Mouse (Mus musculus): ENCODE data around the gene Cdyl. TPM values are rescaled to one million over a fixed set of nuclear protein-coding genes. Genes with fewer than 3 reads are reported as not detected.

Gene Cdyl
- 15.0 and 16.8 TPM in 2 replicates for polyA plus RNA-seq (2014; fragmentation: Nextera tagmentation; extraction: Ambion mirVana)

- no peak within 1 kb of the TSS for H3K27ac ChIP-seq (ENCODE audit: low read depth, low read length)
- no peak within 1 kb of the TSS for H3K9ac ChIP-seq (ENCODE audit: low read length)
- H3K36me3 ChIP-seq (ENCODE audit: control insufficient read depth, insufficient read depth, low read length): no peaks in the 10 kb centered on the region
- H3K4me2 ChIP-seq (ENCODE audit: low read depth, low read length, severe bottlenecking): no peak within 1 kb of the TSS
- WGBS: 78% methylated on average over 4 of the region's 4 CpGs
- no peaks in the 10 kb centered on the region for H3K9me3 ChIP-seq (ENCODE audit: control insufficient read depth, low read length)
- no peak within 1 kb of the TSS for H3K4me3 ChIP-seq (ENCODE audit: low read depth, low read length)
- no peaks in the 10 kb centered on the region for H3K27me3 ChIP-seq (ENCODE audit: control insufficient read depth, insufficient read depth, low read length)
- H3K4me1 ChIP-seq (replicated peaks; ENCODE audit: control insufficient read depth, insufficient read depth, low read length): no peaks in the 10 kb centered on the region
- DNase-seq (ENCODE audit: low spot score) (no peak), ATAC-seq (replicated peaks; ENCODE audit: low FRiP score) (no peak)
Measured at GRCm38 (mm10) chr13:35659406-35659985, at the start of gene Cdyl. TSS of gene Cdyl (plus strand) at chr13:35659833.

DNA sequence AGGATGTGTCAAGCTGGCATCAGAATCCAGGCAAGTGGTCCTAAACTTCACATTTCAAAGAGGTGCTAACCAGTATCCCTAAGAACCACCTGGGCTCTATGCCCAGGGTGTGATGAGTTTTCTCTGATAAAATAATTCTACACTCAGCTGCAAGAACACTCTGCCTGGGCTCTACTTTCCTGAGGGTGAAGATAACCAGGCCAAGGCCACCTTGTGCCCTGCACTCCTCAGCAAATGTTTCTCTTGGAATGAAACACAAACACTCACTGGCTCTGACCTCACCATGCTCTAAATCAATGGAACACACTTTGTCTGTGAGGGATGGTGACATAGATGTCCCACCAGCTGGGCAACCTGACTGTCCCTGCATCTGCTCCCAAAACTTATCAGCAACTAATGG, 48.9 kb upstream of the Cdyl start:
- no peak for DNase-seq (ENCODE audit: low spot score)
- Histone ChIP-seq H3K36me3 (ENCODE audit: control insufficient read depth, insufficient read depth, low read length) (no peaks in the 10 kb centered on the region), H3K9ac (ENCODE audit: low read length) (no peak overlapping the region), H3K4me2 (ENCODE audit: low read depth, low read length, severe bottlenecking) (no peak overlapping the region), H3K4me1 (replicated peaks; ENCODE audit: control insufficient read depth, insufficient read depth, low read length) (no peaks in the 10 kb centered on the region), H3K27me3 (ENCODE audit: control insufficient read depth, insufficient read depth, low read length) (no peaks in the 10 kb centered on the region), H3K9me3 (ENCODE audit: control insufficient read depth, low read length) (no peaks in the 10 kb centered on the region), H3K27ac (ENCODE audit: low read depth, low read length) (no peak overlapping the region), H3K4me3 (ENCODE audit: low read depth, low read length) (no peak overlapping the region)
- no peak for ATAC-seq (replicated peaks; ENCODE audit: low FRiP score)

DNA sequence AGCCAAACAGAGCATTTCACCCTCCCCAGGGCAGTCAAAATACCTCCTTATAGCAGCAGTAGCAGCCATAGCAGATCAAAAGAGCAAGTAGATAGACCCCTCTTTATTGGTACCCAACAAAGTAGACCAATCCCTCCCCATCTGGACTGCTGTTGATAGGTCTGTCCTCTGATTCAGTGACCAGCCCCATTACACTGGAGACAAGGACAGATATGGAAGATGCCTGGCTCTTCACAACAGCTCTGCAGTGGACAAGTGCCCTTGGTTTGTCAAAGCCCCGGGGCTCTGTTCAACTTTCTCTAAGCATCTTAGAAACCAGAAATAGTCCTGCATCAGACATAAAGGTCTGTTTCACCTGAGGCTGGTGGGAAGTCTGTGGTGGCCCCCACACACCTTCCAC, 47.1 kb upstream of the Cdyl start:
- ATAC-seq (replicated peaks; ENCODE audit: low FRiP score): no peak
- WGBS: 95% methylated on average over 1 of the region's 1 CpGs
- Histone ChIP-seq H3K4me3 (ENCODE audit: low read depth, low read length) (no peak overlapping the region), H3K4me2 (ENCODE audit: low read depth, low read length, severe bottlenecking) (no peak overlapping the region), H3K4me1 (replicated peaks; ENCODE audit: control insufficient read depth, insufficient read depth, low read length) (no peaks in the 10 kb centered on the region), H3K36me3 (ENCODE audit: control insufficient read depth, insufficient read depth, low read length) (no peaks in the 10 kb centered on the region), H3K27me3 (ENCODE audit: control insufficient read depth, insufficient read depth, low read length) (no peaks in the 10 kb centered on the region), H3K9me3 (ENCODE audit: control insufficient read depth, low read length) (no peaks in the 10 kb centered on the region), H3K27ac (ENCODE audit: low read depth, low read length) (no peak overlapping the region), H3K9ac (ENCODE audit: low read length) (no peak overlapping the region)
- DNase-seq (ENCODE audit: low spot score): no peak

GRCm38 (mm10) chr13:35614832-35615479, 44.7 kb upstream of the Cdyl start:
- DNase-seq (ENCODE audit: low spot score): no peak
- Histone ChIP-seq H3K9ac (ENCODE audit: low read length) (no peak overlapping the region), H3K27me3 (ENCODE audit: control insufficient read depth, insufficient read depth, low read length) (no peaks in the 10 kb centered on the region), H3K36me3 (ENCODE audit: control insufficient read depth, insufficient read depth, low read length) (no peaks in the 10 kb centered on the region), H3K4me1 (replicated peaks; ENCODE audit: control insufficient read depth, insufficient read depth, low read length) (no peaks in the 10 kb centered on the region), H3K9me3 (ENCODE audit: control insufficient read depth, low read length) (no peaks in the 10 kb centered on the region), H3K4me2 (ENCODE audit: low read depth, low read length, severe bottlenecking) (no peak overlapping the region), H3K27ac (ENCODE audit: low read depth, low read length) (no peak overlapping the region), H3K4me3 (ENCODE audit: low read depth, low read length) (no peak overlapping the region)
- 73% methylated on average over 4 of the region's 4 CpGs for WGBS
- no peak for ATAC-seq (replicated peaks; ENCODE audit: low FRiP score)

GRCm38 (mm10) chr13:35616524-35617099, 43.0 kb upstream of the Cdyl start:
- Histone ChIP-seq H3K9ac (ENCODE audit: low read length) (no peak overlapping the region), H3K4me1 (replicated peaks; ENCODE audit: control insufficient read depth, insufficient read depth, low read length) (no peaks in the 10 kb centered on the region), H3K4me2 (ENCODE audit: low read depth, low read length, severe bottlenecking) (no peak overlapping the region), H3K27ac (ENCODE audit: low read depth, low read length) (no peak overlapping the region), H3K36me3 (ENCODE audit: control insufficient read depth, insufficient read depth, low read length) (no peaks in the 10 kb centered on the region), H3K27me3 (ENCODE audit: control insufficient read depth, insufficient read depth, low read length) (no peaks in the 10 kb centered on the region), H3K9me3 (ENCODE audit: control insufficient read depth, low read length) (no peaks in the 10 kb centered on the region), H3K4me3 (ENCODE audit: low read depth, low read length) (no peak overlapping the region)
- DNase-seq (ENCODE audit: low spot score): no peak
- 83% methylated on average over 4 of the region's 4 CpGs for WGBS
- no peak for ATAC-seq (replicated peaks; ENCODE audit: low FRiP score)

DNA sequence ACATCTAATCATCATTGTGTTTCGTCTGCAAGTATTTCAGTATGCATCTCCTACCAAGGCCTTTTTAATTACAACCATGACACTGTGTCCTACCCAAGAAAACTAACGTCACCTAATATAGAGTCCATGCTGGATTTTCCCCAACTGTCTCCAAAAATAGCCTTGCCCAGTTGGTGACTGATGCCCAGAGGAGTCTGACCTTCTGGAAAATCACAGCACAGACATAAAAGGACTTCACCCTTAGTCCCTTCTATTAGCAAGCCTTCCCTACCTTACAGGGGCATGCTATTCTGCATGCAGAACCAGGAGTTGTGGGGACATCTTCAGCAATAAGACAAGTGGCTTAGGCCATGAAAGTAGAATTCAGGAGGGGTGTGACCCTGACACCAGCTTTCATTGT, 40.3 kb upstream of the Cdyl start:
- ATAC-seq (replicated peaks; ENCODE audit: low FRiP score): no peak
- Histone ChIP-seq H3K4me2 (ENCODE audit: low read depth, low read length, severe bottlenecking) (no peak overlapping the region), H3K27me3 (ENCODE audit: control insufficient read depth, insufficient read depth, low read length) (no peaks in the 10 kb centered on the region), H3K4me3 (ENCODE audit: low read depth, low read length) (no peak overlapping the region), H3K4me1 (replicated peaks; ENCODE audit: control insufficient read depth, insufficient read depth, low read length) (no peaks in the 10 kb centered on the region), H3K9me3 (ENCODE audit: control insufficient read depth, low read length) (no peaks in the 10 kb centered on the region), H3K9ac (ENCODE audit: low read length) (no peak overlapping the region), H3K36me3 (ENCODE audit: control insufficient read depth, insufficient read depth, low read length) (no peaks in the 10 kb centered on the region), H3K27ac (ENCODE audit: low read depth, low read length) (no peak overlapping the region)
- DNase-seq (ENCODE audit: low spot score): no peak
- WGBS: 84% methylated on average over 2 of the region's 2 CpGs

- no peak for ATAC-seq (replicated peaks; ENCODE audit: low FRiP score)
- no peak for DNase-seq (ENCODE audit: low spot score)
Measured at GRCm38 (mm10) chr13:35620756-35621155, 38.9 kb upstream of the Cdyl start.

GRCm38 (mm10) chr13:35624831-35625230, 34.8 kb upstream of the Cdyl start:
- DNase-seq (ENCODE audit: low spot score) (no peak), ATAC-seq (replicated peaks; ENCODE audit: low FRiP score) (no peak)
- H3K27ac ChIP-seq (ENCODE audit: low read depth, low read length): no peak overlapping the region
- H3K9me3 ChIP-seq (ENCODE audit: control insufficient read depth, low read length): no peaks in the 10 kb centered on the region
- 91% methylated on average over 3 of the region's 3 CpGs for WGBS
- H3K27me3 ChIP-seq (ENCODE audit: control insufficient read depth, insufficient read depth, low read length): no peaks in the 10 kb centered on the region
- H3K9ac ChIP-seq (ENCODE audit: low read length): no peak overlapping the region
- H3K4me1 ChIP-seq (replicated peaks; ENCODE audit: control insufficient read depth, insufficient read depth, low read length): no peaks in the 10 kb centered on the region
- H3K36me3 ChIP-seq (ENCODE audit: control insufficient read depth, insufficient read depth, low read length): no peaks in the 10 kb centered on the region
- no peak overlapping the region for H3K4me3 ChIP-seq (ENCODE audit: low read depth, low read length)
- H3K4me2 ChIP-seq (ENCODE audit: low read depth, low read length, severe bottlenecking): no peak overlapping the region

More at GRCm38 (mm10) chr13:35620756-35621155, 38.9 kb upstream of the Cdyl start:
- H3K36me3 ChIP-seq (ENCODE audit: control insufficient read depth, insufficient read depth, low read length): no peaks in the 10 kb centered on the region
- 78% methylated on average over 1 of the region's 1 CpGs for WGBS
- H3K27me3 ChIP-seq (ENCODE audit: control insufficient read depth, insufficient read depth, low read length): no peaks in the 10 kb centered on the region
- no peak overlapping the region for H3K9ac ChIP-seq (ENCODE audit: low read length)
- H3K9me3 ChIP-seq (ENCODE audit: control insufficient read depth, low read length): no peaks in the 10 kb centered on the region
- H3K4me3 ChIP-seq (ENCODE audit: low read depth, low read length): no peak overlapping the region
- no peak overlapping the region for H3K4me2 ChIP-seq (ENCODE audit: low read depth, low read length, severe bottlenecking)
- H3K27ac ChIP-seq (ENCODE audit: low read depth, low read length): no peak overlapping the region
- no peaks in the 10 kb centered on the region for H3K4me1 ChIP-seq (replicated peaks; ENCODE audit: control insufficient read depth, insufficient read depth, low read length)

DNA sequence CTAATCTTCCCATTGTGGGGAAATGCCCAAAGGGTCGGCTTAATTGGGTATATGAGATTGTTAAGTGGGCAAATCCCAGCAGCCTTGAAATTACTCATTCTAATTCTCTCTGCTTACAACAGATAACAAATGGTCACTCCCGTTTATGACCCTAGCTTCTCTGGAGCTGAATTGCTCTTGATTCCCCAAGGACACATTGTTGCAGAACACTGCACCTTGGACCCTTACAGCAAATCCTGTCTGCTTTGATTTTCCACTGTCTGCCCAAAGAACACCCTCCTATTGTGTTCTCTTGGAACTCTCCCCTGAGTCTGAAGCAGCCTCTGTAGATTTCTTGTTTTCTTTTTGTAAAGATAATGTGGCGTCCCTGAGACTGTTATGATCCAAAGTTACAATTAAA, 34.1 kb upstream of the Cdyl start:
- Histone ChIP-seq H3K4me3 (ENCODE audit: low read depth, low read length) (no peak overlapping the region), H3K27me3 (ENCODE audit: control insufficient read depth, insufficient read depth, low read length) (no peaks in the 10 kb centered on the region), H3K4me2 (ENCODE audit: low read depth, low read length, severe bottlenecking) (no peak overlapping the region), H3K9me3 (ENCODE audit: control insufficient read depth, low read length) (no peaks in the 10 kb centered on the region), H3K27ac (ENCODE audit: low read depth, low read length) (no peak overlapping the region), H3K4me1 (replicated peaks; ENCODE audit: control insufficient read depth, insufficient read depth, low read length) (no peaks in the 10 kb centered on the region), H3K9ac (ENCODE audit: low read length) (no peak overlapping the region), H3K36me3 (ENCODE audit: control insufficient read depth, insufficient read depth, low read length) (no peaks in the 10 kb centered on the region)
- WGBS: 73% methylated on average over 3 of the region's 3 CpGs
- DNase-seq (ENCODE audit: low spot score): no peak
- no peak for ATAC-seq (replicated peaks; ENCODE audit: low FRiP score)
